Mouse (Mus musculus) bone marrow macrophage, adult 2 months (primary cell): ENCODE measurements around the gene Psat1.

Source experiments
- CTCF ChIP-seq: IDR thresholded peaks from 2 replicates; pipeline ENCODE4 v1.5.1; 2012; ENCODE audit warnings: low read depth, mild to moderate bottlenecking, low read length, moderate library complexity
- POLR2A ChIP-seq: IDR thresholded peaks from 2 replicates; pipeline ENCODE4 v1.6.1; 2012; ENCODE audit warnings: mild to moderate bottlenecking, low read depth, low read length, borderline replicate concordance

- TF ChIP-seq POLR2A (no peak), CTCF (no peak)
Measured at GRCm38 (mm10) chr19:15910488-15910887, 36.6 kb downstream of the Psat1 start.
